Mouse (Mus musculus): ENCODE results near the gene Sorl1. TPM values are rescaled to one million over a fixed set of nuclear protein-coding genes. Genes with fewer than 3 reads are reported as not detected.
A peak's percentile ranks its signal among the peaks of the same experiment; 100 is the strongest.

Gene Sorl1
- polyA plus RNA-seq, 2 experiments = 7.9 to 8.2 TPM

GRCm38 (mm10) chr9:41949476-41949875 is 174.6 kb downstream of the Sorl1 start:
- Histone ChIP-seq H3K4me1 (ENCODE audit: control insufficient read depth, insufficient read depth, low read length) (peaks cover 36% of the 10 kb centered on the region), H3K27ac (replicated peaks; ENCODE audit: low read depth, low read length) (peak overlapping the region; percentile 96), H3K4me2 (replicated peaks; ENCODE audit: low read depth, low read length, severe bottlenecking) (0 out of 2 replicates have a peak overlapping the region, but pooled peaks have one; percentile 58), H3K36me3 (ENCODE audit: control insufficient read depth, insufficient read depth, low read length) (no peaks in the 10 kb centered on the region), H3K9me3 (ENCODE audit: control insufficient read depth, low read length) (no peaks in the 10 kb centered on the region), H3K9ac (ENCODE audit: low read depth, low read length, severe bottlenecking) (no peak overlapping the region), H3K4me3 (replicated peaks; ENCODE audit: low read length) (no peak overlapping the region), H3K27me3 (ENCODE audit: control insufficient read depth, insufficient read depth, low read length) (no peaks in the 10 kb centered on the region)
- TF ChIP-seq POLR2A (IDR thresholded peaks at IDR 0.05; ENCODE audit: borderline replicate concordance, extremely low read depth, insufficient read depth, insufficient read length) = no peak
- WGBS = 45% methylated on average over 5 of the region's 5 CpGs
- no peak for ATAC-seq (ENCODE audit: low FRiP score, low read depth)
- no peak for DNase-seq (ENCODE audit: low spot score)

GRCm38 (mm10) chr9:41944964-41945363 is 179.1 kb downstream of the Sorl1 start:
- Histone ChIP-seq H3K9me3 (ENCODE audit: control insufficient read depth, low read length) (no peaks in the 10 kb centered on the region), H3K27me3 (ENCODE audit: control insufficient read depth, insufficient read depth, low read length) (no peaks in the 10 kb centered on the region), H3K36me3 (ENCODE audit: control insufficient read depth, insufficient read depth, low read length) (no peaks in the 10 kb centered on the region), H3K4me2 (replicated peaks; ENCODE audit: low read depth, low read length, severe bottlenecking) (no peak overlapping the region), H3K4me3 (replicated peaks; ENCODE audit: low read length) (no peak overlapping the region), H3K4me1 (ENCODE audit: control insufficient read depth, insufficient read depth, low read length) (peaks cover 22% of the 10 kb centered on the region), H3K27ac (replicated peaks; ENCODE audit: low read depth, low read length) (no peak overlapping the region), H3K9ac (ENCODE audit: low read depth, low read length, severe bottlenecking) (no peak overlapping the region)
- TF ChIP-seq POLR2A (IDR thresholded peaks at IDR 0.05; ENCODE audit: borderline replicate concordance, extremely low read depth, insufficient read depth, insufficient read length) = no peak
- ATAC-seq (ENCODE audit: low FRiP score, low read depth) (no peak), DNase-seq (ENCODE audit: low spot score) (no peak)
- 90% methylated on average over 7 of the region's 7 CpGs for WGBS

GRCm38 (mm10) chr9:41942970-41943635 is 181.0 kb downstream of the Sorl1 start:
- H3K9ac ChIP-seq (ENCODE audit: low read depth, low read length, severe bottlenecking) = no peak overlapping the region
- H3K4me3 ChIP-seq (replicated peaks; ENCODE audit: low read length) = no peak overlapping the region
- H3K36me3 ChIP-seq (ENCODE audit: control insufficient read depth, insufficient read depth, low read length) = no peaks in the 10 kb centered on the region
- H3K27me3 ChIP-seq (ENCODE audit: control insufficient read depth, insufficient read depth, low read length) = no peaks in the 10 kb centered on the region
- H3K4me2 ChIP-seq (replicated peaks; ENCODE audit: low read depth, low read length, severe bottlenecking) = no peak overlapping the region
- H3K27ac ChIP-seq (replicated peaks; ENCODE audit: low read depth, low read length) = no peak overlapping the region
- WGBS = 46% methylated on average over 4 of the region's 4 CpGs
- H3K4me1 ChIP-seq (ENCODE audit: control insufficient read depth, insufficient read depth, low read length) = peaks cover 29% of the 10 kb centered on the region
- H3K9me3 ChIP-seq (ENCODE audit: control insufficient read depth, low read length) = no peaks in the 10 kb centered on the region
- no peak for DNase-seq (ENCODE audit: low spot score)
- no peak for ATAC-seq (ENCODE audit: low FRiP score, low read depth)
- TF ChIP-seq POLR2A (IDR thresholded peaks at IDR 0.05; ENCODE audit: borderline replicate concordance, extremely low read depth, insufficient read depth, insufficient read length) = no peak

- no peaks in the 10 kb centered on the region for H3K36me3 ChIP-seq (ENCODE audit: control insufficient read depth, insufficient read depth, low read length)
- DNase-seq (ENCODE audit: low spot score) (no peak), ATAC-seq (ENCODE audit: low FRiP score, low read depth) (no peak)
- H3K9ac ChIP-seq (ENCODE audit: low read depth, low read length, severe bottlenecking) = no peak overlapping the region
- no peak for TF ChIP-seq POLR2A (IDR thresholded peaks at IDR 0.05; ENCODE audit: borderline replicate concordance, extremely low read depth, insufficient read depth, insufficient read length)
- no peak overlapping the region for H3K4me2 ChIP-seq (replicated peaks; ENCODE audit: low read depth, low read length, severe bottlenecking)
- no peaks in the 10 kb centered on the region for H3K9me3 ChIP-seq (ENCODE audit: control insufficient read depth, low read length)
- H3K4me3 ChIP-seq (replicated peaks; ENCODE audit: low read length) = no peak overlapping the region
- 0 out of 2 replicates have a peak overlapping the region, but pooled peaks have one; percentile 23 for H3K27ac ChIP-seq (replicated peaks; ENCODE audit: low read depth, low read length)
- no peaks in the 10 kb centered on the region for H3K27me3 ChIP-seq (ENCODE audit: control insufficient read depth, insufficient read depth, low read length)
- peaks cover 48% of the 10 kb centered on the region for H3K4me1 ChIP-seq (ENCODE audit: control insufficient read depth, insufficient read depth, low read length)
- WGBS = 70% methylated on average over 10 of the region's 10 CpGs
These were observed 183.7 kb downstream of the Sorl1 start for GRCm38 (mm10) chr9:41940311-41940853.

- no peaks in the 10 kb centered on the region for H3K36me3 ChIP-seq (ENCODE audit: control insufficient read depth, insufficient read depth, low read length)
- no peak overlapping the region for H3K4me3 ChIP-seq (replicated peaks; ENCODE audit: low read length)
- H3K9me3 ChIP-seq (ENCODE audit: control insufficient read depth, low read length) = no peaks in the 10 kb centered on the region
- WGBS = 5% methylated on average over 8 of the region's 8 CpGs
- no peak for TF ChIP-seq POLR2A (IDR thresholded peaks at IDR 0.05; ENCODE audit: borderline replicate concordance, extremely low read depth, insufficient read depth, insufficient read length)
- peaks cover 67% of the 10 kb centered on the region for H3K4me1 ChIP-seq (ENCODE audit: control insufficient read depth, insufficient read depth, low read length)
- H3K27me3 ChIP-seq (ENCODE audit: control insufficient read depth, insufficient read depth, low read length) = no peaks in the 10 kb centered on the region
- H3K4me2 ChIP-seq (replicated peaks; ENCODE audit: low read depth, low read length, severe bottlenecking) = peak overlapping the region; percentile 21; the same call in 1 of the 2 replicates
- peak; percentile 48 for DNase-seq (ENCODE audit: low spot score)
- ATAC-seq (ENCODE audit: low FRiP score, low read depth) = 0 out of 2 replicates have a peak, but pooled peaks have one; percentile 9
- H3K9ac ChIP-seq (ENCODE audit: low read depth, low read length, severe bottlenecking) = no peak overlapping the region
- H3K27ac ChIP-seq (replicated peaks; ENCODE audit: low read depth, low read length) = peak overlapping the region; percentile 92
These were observed 185.6 kb downstream of the Sorl1 start for GRCm38 (mm10) chr9:41938449-41938848.
